Mouse (Mus musculus): ENCODE results near the gene Arhgef18. TPM values are rescaled to one million over a fixed set of nuclear protein-coding genes. Genes with fewer than 3 reads are reported as not detected.

Arhgef18 gene
- polyA plus RNA-seq, 1 experiment from 2014 or later, result 12.6 TPM

DNA sequence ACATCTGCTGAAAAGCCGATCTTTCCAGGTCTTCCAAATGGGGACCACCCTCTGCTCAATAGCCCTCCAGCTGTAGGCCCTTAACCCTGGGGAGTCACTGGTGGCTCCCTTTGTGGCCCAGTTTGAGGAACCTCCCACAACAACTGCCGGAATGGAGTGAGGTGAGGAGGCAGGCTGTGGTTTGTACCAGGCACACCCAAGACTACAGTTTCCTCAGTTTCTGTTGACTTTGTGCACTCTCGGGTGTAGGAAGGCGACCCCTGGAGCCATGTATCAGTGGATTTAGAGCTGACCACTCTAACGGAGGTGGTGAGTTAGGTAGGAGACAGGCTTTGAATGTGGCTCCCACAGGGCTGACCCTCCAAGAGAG is 38.4 kb upstream of the Arhgef18 start:
- ATAC-seq (ENCODE audit: low FRiP score), result no peak
- Histone ChIP-seq H3K4me1 (replicated peaks; ENCODE audit: control insufficient read depth, insufficient read depth, low read length) (no peaks in the 10 kb centered on the region), H3K27me3 (ENCODE audit: control insufficient read depth, insufficient read depth, low read length) (no peaks in the 10 kb centered on the region), H3K4me3 (replicated peaks; ENCODE audit: low read length) (no peak overlapping the region), H3K9ac (no peak overlapping the region), H3K9me3 (ENCODE audit: control insufficient read depth, low read length) (no peaks in the 10 kb centered on the region), H3K4me2 (replicated peaks) (no peak overlapping the region), H3K36me3 (replicated peaks; ENCODE audit: control insufficient read depth, insufficient read depth) (no peaks in the 10 kb centered on the region), H3K27ac (no peak overlapping the region)
- 72% methylated on average over 5 of the region's 5 CpGs for WGBS
- DNase-seq (ENCODE audit: low spot score), result no peak

DNA sequence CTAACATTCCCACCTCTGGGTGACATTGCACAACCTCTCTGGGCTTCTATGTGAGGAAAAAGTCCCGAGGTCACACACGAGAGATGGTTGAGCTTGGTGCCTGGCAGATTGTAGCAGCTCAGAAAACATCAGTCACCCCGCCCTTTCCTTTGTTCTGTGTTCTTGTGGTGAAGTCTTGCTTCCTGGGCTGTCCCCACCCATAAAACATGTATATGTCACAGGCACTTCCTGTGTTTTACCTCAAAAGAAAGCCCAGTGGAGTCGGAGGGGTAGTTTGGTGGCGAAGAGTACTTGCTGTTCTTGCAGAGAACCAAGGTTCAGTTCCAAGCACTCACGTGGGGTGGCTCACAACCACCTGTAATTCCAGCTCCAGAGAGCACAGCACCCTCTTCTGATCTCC is 37.2 kb upstream of the Arhgef18 start:
- WGBS, result 86% methylated on average over 6 of the region's 6 CpGs
- ATAC-seq (ENCODE audit: low FRiP score) (no peak), DNase-seq (ENCODE audit: low spot score) (no peak)
- no peaks in the 10 kb centered on the region for H3K4me1 ChIP-seq (replicated peaks; ENCODE audit: control insufficient read depth, insufficient read depth, low read length)
- H3K9ac ChIP-seq, result no peak overlapping the region
- no peaks in the 10 kb centered on the region for H3K36me3 ChIP-seq (replicated peaks; ENCODE audit: control insufficient read depth, insufficient read depth)
- H3K9me3 ChIP-seq (ENCODE audit: control insufficient read depth, low read length), result no peaks in the 10 kb centered on the region
- no peak overlapping the region for H3K4me3 ChIP-seq (replicated peaks; ENCODE audit: low read length)
- no peak overlapping the region for H3K27ac ChIP-seq
- no peak overlapping the region for H3K4me2 ChIP-seq (replicated peaks)
- H3K27me3 ChIP-seq (ENCODE audit: control insufficient read depth, insufficient read depth, low read length), result no peaks in the 10 kb centered on the region

DNA sequence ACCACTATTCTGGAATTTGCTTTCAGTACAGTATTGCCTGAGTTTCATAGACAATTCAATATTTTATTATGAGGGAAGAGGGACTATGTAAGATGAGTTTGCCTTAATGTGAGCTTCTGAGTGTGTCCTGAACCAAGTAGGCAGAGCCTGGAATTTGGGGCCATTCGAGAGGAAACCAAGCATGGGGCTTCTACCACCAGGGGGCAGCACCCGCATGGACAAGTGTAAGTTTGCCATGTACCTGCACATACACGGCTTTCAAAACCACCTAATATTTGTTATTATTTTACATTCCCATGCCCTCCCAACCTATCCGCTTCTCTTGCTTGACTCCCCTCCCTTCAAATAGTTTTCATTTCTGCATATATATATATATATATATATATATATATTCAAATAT is 34.7 kb upstream of the Arhgef18 start:
- Histone ChIP-seq H3K4me1 (replicated peaks; ENCODE audit: control insufficient read depth, insufficient read depth, low read length) (no peaks in the 10 kb centered on the region), H3K9ac (no peak overlapping the region), H3K36me3 (replicated peaks; ENCODE audit: control insufficient read depth, insufficient read depth) (no peaks in the 10 kb centered on the region), H3K27ac (no peak overlapping the region), H3K27me3 (ENCODE audit: control insufficient read depth, insufficient read depth, low read length) (no peaks in the 10 kb centered on the region), H3K4me3 (replicated peaks; ENCODE audit: low read length) (no peak overlapping the region), H3K4me2 (replicated peaks) (no peak overlapping the region), H3K9me3 (ENCODE audit: control insufficient read depth, low read length) (no peaks in the 10 kb centered on the region)
- 4% methylated on average over 4 of the region's 4 CpGs for WGBS
- ATAC-seq (ENCODE audit: low FRiP score) (no peak), DNase-seq (ENCODE audit: low spot score) (peak; percentile 87)

DNA sequence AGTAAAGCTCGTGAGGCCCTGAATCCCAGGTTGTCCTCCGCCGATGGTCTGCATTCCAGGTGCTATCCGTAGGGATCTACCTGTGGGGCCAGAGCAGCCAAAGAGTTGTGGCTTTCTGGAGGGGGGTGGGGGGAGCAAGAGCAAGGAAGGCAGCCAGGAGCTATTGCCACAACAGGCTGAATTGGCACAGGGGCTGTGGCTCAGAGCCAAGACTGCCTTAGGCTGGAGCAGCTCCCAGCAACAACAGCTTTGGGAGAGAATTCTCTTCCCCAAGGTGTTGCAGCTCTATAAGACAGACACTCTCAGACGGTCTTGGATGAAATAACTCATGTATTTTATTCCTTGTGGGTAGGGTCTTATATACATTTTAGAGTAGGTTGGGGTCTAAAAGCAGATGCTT is 25.7 kb upstream of the Arhgef18 start:
- Histone ChIP-seq H3K4me3 (replicated peaks; ENCODE audit: low read length) (no peak overlapping the region), H3K4me2 (replicated peaks) (no peak overlapping the region), H3K27me3 (ENCODE audit: control insufficient read depth, insufficient read depth, low read length) (no peaks in the 10 kb centered on the region), H3K4me1 (replicated peaks; ENCODE audit: control insufficient read depth, insufficient read depth, low read length) (no peaks in the 10 kb centered on the region), H3K36me3 (replicated peaks; ENCODE audit: control insufficient read depth, insufficient read depth) (no peaks in the 10 kb centered on the region), H3K27ac (no peak overlapping the region), H3K9me3 (ENCODE audit: control insufficient read depth, low read length) (no peaks in the 10 kb centered on the region), H3K9ac (no peak overlapping the region)
- peak; percentile 59 for DNase-seq (ENCODE audit: low spot score)
- 83% methylated on average over 5 of the region's 5 CpGs for WGBS
- ATAC-seq (ENCODE audit: low FRiP score), result no peak

DNA sequence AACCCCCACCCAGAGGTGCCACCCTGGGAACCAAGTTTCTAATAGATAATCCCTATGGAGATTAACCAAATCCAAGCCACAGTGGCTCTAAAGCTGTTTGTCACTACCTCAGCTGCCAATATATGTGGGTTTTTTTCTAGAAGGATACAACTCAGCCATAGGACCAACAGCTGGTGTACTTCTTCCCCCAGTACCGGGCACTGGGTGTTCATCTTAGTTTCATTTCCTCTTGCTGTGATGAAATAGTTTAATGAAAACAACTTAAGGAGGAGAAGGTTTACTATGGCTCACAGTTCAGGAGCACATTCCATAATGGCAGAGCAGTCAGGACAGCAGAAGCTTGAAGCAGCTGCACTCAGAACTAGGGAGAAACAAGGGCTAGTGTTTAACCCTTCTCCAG is 24.7 kb upstream of the Arhgef18 start:
- H3K4me3 ChIP-seq (replicated peaks; ENCODE audit: low read length), result no peak overlapping the region
- no peaks in the 10 kb centered on the region for H3K36me3 ChIP-seq (replicated peaks; ENCODE audit: control insufficient read depth, insufficient read depth)
- H3K4me2 ChIP-seq (replicated peaks), result no peak overlapping the region
- H3K9ac ChIP-seq, result no peak overlapping the region
- WGBS, result 92% methylated on average over 1 of the region's 1 CpGs
- no peaks in the 10 kb centered on the region for H3K4me1 ChIP-seq (replicated peaks; ENCODE audit: control insufficient read depth, insufficient read depth, low read length)
- DNase-seq (ENCODE audit: low spot score) (no peak), ATAC-seq (ENCODE audit: low FRiP score) (no peak)
- H3K27me3 ChIP-seq (ENCODE audit: control insufficient read depth, insufficient read depth, low read length), result no peaks in the 10 kb centered on the region
- no peaks in the 10 kb centered on the region for H3K9me3 ChIP-seq (ENCODE audit: control insufficient read depth, low read length)
- H3K27ac ChIP-seq, result no peak overlapping the region

DNA sequence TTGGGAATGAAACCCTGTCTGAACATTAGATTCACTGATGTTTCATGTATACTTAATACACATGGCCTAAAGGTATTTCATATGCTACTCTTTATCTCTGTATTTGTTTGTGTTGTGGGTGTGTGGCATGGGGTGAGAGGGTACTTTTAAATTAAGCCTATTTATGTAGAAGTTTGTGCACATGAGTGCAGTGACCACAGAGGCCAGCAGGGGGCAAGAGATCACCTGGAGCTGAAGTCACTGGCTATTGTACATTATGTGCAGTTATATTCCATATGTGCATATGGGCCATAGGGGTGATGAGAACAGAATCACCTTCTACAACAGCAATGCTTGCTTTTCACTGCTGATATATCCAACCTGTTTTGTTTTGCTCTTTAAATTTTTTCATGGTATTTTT is 17.1 kb upstream of the Arhgef18 start:
- no peaks in the 10 kb centered on the region for H3K9me3 ChIP-seq (ENCODE audit: control insufficient read depth, low read length)
- ATAC-seq (ENCODE audit: low FRiP score), result no peak
- no peak overlapping the region for H3K4me3 ChIP-seq (replicated peaks; ENCODE audit: low read length)
- H3K36me3 ChIP-seq (replicated peaks; ENCODE audit: control insufficient read depth, insufficient read depth), result no peaks in the 10 kb centered on the region
- no peak for DNase-seq (ENCODE audit: low spot score)
- H3K27me3 ChIP-seq (ENCODE audit: control insufficient read depth, insufficient read depth, low read length), result no peaks in the 10 kb centered on the region
- H3K4me2 ChIP-seq (replicated peaks), result no peak overlapping the region
- H3K27ac ChIP-seq, result no peak overlapping the region
- no peaks in the 10 kb centered on the region for H3K4me1 ChIP-seq (replicated peaks; ENCODE audit: control insufficient read depth, insufficient read depth, low read length)
- no peak overlapping the region for H3K9ac ChIP-seq

DNA sequence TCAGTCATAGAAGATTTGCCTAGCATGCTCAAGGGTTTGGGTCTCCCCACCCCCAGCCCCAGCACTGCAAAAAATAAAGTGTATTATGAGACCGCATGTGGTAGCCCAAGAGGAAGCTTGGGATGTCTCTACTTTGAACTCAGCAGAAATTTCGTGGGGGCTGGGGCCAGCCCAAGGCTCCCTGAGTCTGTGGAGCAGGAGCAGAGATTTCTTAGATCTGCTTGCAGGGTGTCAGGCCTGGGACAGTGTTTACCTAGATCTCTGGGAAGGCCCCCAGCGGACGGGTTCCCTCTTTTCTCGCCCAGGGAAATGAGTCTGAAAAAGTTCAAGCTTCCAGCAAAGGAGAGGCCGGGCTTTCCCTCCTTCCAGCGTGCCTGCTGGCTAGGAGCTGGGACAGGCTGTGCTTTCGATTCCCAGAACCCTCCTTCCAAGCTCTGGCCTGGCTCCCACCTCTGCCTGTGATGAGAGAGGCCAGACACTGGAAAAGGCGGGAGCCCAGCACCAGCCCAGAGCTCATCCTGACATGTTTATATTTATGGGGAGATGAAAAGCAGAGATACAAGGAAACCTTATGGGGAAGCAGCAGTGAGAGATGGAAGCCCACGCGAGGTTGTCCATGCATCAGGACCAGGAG is 16.0 kb upstream of the Arhgef18 start:
- 73% methylated on average over 11 of the region's 11 CpGs for WGBS
- H3K36me3 ChIP-seq (replicated peaks; ENCODE audit: control insufficient read depth, insufficient read depth), result no peaks in the 10 kb centered on the region
- no peaks in the 10 kb centered on the region for H3K27me3 ChIP-seq (ENCODE audit: control insufficient read depth, insufficient read depth, low read length)
- ATAC-seq (ENCODE audit: low FRiP score) (no peak), DNase-seq (ENCODE audit: low spot score) (no peak)
- no peak overlapping the region for H3K27ac ChIP-seq
- no peaks in the 10 kb centered on the region for H3K9me3 ChIP-seq (ENCODE audit: control insufficient read depth, low read length)
- H3K4me2 ChIP-seq (replicated peaks), result no peak overlapping the region
- H3K4me3 ChIP-seq (replicated peaks; ENCODE audit: low read length), result no peak overlapping the region
- H3K4me1 ChIP-seq (replicated peaks; ENCODE audit: control insufficient read depth, insufficient read depth, low read length), result no peaks in the 10 kb centered on the region
- no peak overlapping the region for H3K9ac ChIP-seq

DNA sequence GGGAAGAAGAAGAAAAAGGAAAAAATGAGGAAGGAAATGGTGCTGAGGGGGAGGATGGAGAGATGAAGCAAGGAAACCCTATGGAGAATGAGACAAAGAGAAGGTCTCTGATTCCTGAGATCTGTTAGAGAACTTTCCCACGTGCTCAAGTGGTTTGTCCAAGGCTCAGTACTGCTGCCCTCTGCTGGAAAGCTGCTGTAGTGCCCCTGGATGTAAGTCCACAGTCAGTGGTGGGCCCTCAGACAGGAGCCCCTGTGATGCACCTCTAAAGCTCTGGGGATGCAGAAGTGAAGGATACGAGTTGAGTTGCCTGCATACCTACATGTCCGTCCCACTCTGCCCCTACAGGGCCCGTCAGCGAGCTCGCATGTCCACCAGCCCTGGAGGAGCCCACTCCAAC is 5.5 kb upstream of the Arhgef18 start:
- peak; percentile 67 for DNase-seq (ENCODE audit: low spot score)
- WGBS, result 39% methylated on average over 6 of the region's 6 CpGs
- H3K4me1 ChIP-seq (replicated peaks; ENCODE audit: control insufficient read depth, insufficient read depth, low read length), result peaks cover 2% of the 10 kb centered on the region
- H3K27ac ChIP-seq, result no peak overlapping the region
- H3K27me3 ChIP-seq (ENCODE audit: control insufficient read depth, insufficient read depth, low read length), result no peaks in the 10 kb centered on the region
- H3K36me3 ChIP-seq (replicated peaks; ENCODE audit: control insufficient read depth, insufficient read depth), result no peaks in the 10 kb centered on the region
- H3K9ac ChIP-seq, result no peak overlapping the region
- no peak overlapping the region for H3K4me3 ChIP-seq (replicated peaks; ENCODE audit: low read length)
- H3K9me3 ChIP-seq (ENCODE audit: control insufficient read depth, low read length), result no peaks in the 10 kb centered on the region
- H3K4me2 ChIP-seq (replicated peaks), result no peak overlapping the region
- ATAC-seq (ENCODE audit: low FRiP score), result peak; percentile 17; the same call in 1 of the 2 replicates

DNA sequence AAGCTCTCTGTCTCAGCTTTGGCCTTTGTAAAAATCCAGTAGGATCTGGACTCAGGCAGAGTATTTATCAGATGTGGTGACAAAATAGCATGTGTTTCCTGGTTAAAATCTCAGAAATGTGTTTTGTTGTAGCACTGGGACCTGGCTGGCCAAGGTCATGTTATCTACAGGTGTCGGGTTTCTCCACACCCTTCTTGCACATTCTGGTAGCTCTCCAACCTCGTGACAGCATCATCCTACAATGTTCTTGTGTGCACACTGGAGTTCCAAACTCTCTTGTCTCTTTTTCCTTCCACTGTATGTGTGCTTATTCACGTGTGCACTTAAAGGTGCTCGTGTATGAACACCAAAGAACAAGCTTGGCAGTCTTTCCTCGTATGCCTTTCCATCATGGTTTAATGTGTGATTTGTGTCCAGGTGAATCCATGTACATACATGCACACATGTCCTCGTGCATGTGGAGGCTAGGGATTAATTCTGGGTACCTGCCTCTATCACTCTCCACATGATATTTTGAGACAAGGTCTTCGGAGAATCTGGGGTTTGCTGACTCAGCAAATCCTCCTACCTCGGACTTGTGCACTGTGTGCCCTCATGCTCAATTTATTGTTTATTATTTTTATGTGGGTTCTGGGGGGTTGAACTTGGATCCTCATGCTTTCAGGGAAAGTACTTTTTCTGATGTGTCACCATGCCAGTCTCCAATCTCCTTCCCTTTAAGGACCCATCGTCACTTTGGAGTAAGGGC is 4.0 kb upstream of the Arhgef18 start:
- DNase-seq (ENCODE audit: low spot score) (no peak), ATAC-seq (ENCODE audit: low FRiP score) (no peak)
- H3K4me1 ChIP-seq (replicated peaks; ENCODE audit: control insufficient read depth, insufficient read depth, low read length), result peaks cover 9% of the 10 kb centered on the region
- no peak overlapping the region for H3K4me3 ChIP-seq (replicated peaks; ENCODE audit: low read length)
- no peaks in the 10 kb centered on the region for H3K27me3 ChIP-seq (ENCODE audit: control insufficient read depth, insufficient read depth, low read length)
- no peak overlapping the region for H3K4me2 ChIP-seq (replicated peaks)
- no peak overlapping the region for H3K9ac ChIP-seq
- H3K36me3 ChIP-seq (replicated peaks; ENCODE audit: control insufficient read depth, insufficient read depth), result no peaks in the 10 kb centered on the region
- H3K9me3 ChIP-seq (ENCODE audit: control insufficient read depth, low read length), result no peaks in the 10 kb centered on the region
- WGBS, result 81% methylated on average over 9 of the region's 9 CpGs
- no peak overlapping the region for H3K27ac ChIP-seq

All from hindbrain, embryonic 14.5 days (tissue).